Mouse (Mus musculus) ES-E14 (cell line): ENCODE results near the gene Sgsh. TPM values are rescaled to one million over a fixed set of nuclear protein-coding genes. Genes with fewer than 3 reads are reported as not detected.

Source experiments
- DNase-seq: peaks from one replicate; pipeline ENCODE4 v3.0.0-alpha.2; 2013; ENCODE audit warnings: low read depth, low spot score
- H3K27ac ChIP-seq: 2 replicates; pipeline ENCODE4 v1.5.1; 2012; ENCODE audit warnings: low read depth, mild to moderate bottlenecking, low read length, moderate library complexity, mixed read lengths; ENCODE audit not compliant: poor library complexity, insufficient read depth, severe bottlenecking
- H3K36me3 ChIP-seq: 2 replicates; pipeline ENCODE4 v1.6.1; 2012; ENCODE audit warnings: mild to moderate bottlenecking, low read length, moderate library complexity, mixed read lengths; ENCODE audit not compliant: control insufficient read depth, poor library complexity, insufficient read depth, severe bottlenecking
- H3K4me1 ChIP-seq, 2 experiments: fragments of 150-350 bp in 1 of 2; sonication (generic) in 1 of 2; 2 replicates each; pipeline ENCODE4 v1.6.1; 2012; ENCODE audit warnings: low read length in 2 of 2, mild to moderate bottlenecking in 1 of 2, mixed read lengths in 1 of 2; ENCODE audit not compliant: control insufficient read depth in 2 of 2, insufficient read depth in 2 of 2, poor library complexity in 1 of 2
- H3K4me3 ChIP-seq, 2 experiments: fragments of 150-350 bp in 1 of 2; sonication (generic) in 1 of 2; 2 replicates each; pipeline ENCODE4 v1.5.1; 2012; ENCODE audit warnings: low read length in 2 of 2, low read depth in 1 of 2, mild to moderate bottlenecking in 1 of 2, mixed read lengths in 1 of 2; ENCODE audit not compliant: insufficient read depth in 1 of 2, poor library complexity in 1 of 2, severe bottlenecking in 1 of 2
- H3K9ac ChIP-seq: 2 replicates; pipeline ENCODE4 v1.6.1; 2012; ENCODE audit warnings: low read depth, mild to moderate bottlenecking, low read length, mixed read lengths; ENCODE audit not compliant: poor library complexity, insufficient read depth, severe bottlenecking
- H3K9me3 ChIP-seq: fragments of 150-350 bp; sonication (generic); 2 replicates; pipeline ENCODE4 v1.6.1; 2012; ENCODE audit warnings: low read depth, mild to moderate bottlenecking, low read length; ENCODE audit not compliant: control insufficient read depth, insufficient read depth
- CHD2 ChIP-seq: IDR thresholded peaks from 2 replicates; pipeline ENCODE4 v1.6.1; 2014; ENCODE audit warnings: mild to moderate bottlenecking, low read depth, low read length, inconsistent platforms
- HCFC1 ChIP-seq: IDR thresholded peaks from 2 replicates; pipeline ENCODE4 v1.6.1; 2012; ENCODE audit warnings: low read length, inconsistent platforms, borderline replicate concordance; ENCODE audit not compliant: insufficient read depth
- MAFK ChIP-seq: IDR thresholded peaks from 2 replicates; pipeline ENCODE4 v1.6.1; 2014; ENCODE audit warnings: mild to moderate bottlenecking, low read depth, low read length, inconsistent platforms; ENCODE audit not compliant: insufficient read depth
- ZC3H11A ChIP-seq: IDR thresholded peaks from 2 replicates; pipeline ENCODE4 v1.6.1; 2012; ENCODE audit warnings: low read depth, mild to moderate bottlenecking, inconsistent platforms, low read length, borderline replicate concordance
- ZNF384 ChIP-seq: IDR thresholded peaks from 2 replicates; pipeline ENCODE4 v1.6.1; 2012; ENCODE audit warnings: low read depth, low read length, inconsistent platforms
- in situ Hi-C, 2 experiments: fragments of 600-800 bp; cut with MboI; formaldehyde crosslinking; loops; one replicate each; pipeline ENCODE4 v1.15.1; 2025; ENCODE audit warnings: low sequenced_read_pairs in 2 of 2, inconsistent platforms in 1 of 2; ENCODE audit not compliant: unreplicated experiment in 2 of 2
- total RNA-seq: library from RNA; depleted of rRNA; stranded (reverse); fragments of 300-350 nt; gene quantifications from 2 replicates; pipeline ENCODE4 v1.2.3, GENCODE M21; 2012

Gene Sgsh
- total RNA-seq, 1 experiment = 3.4 TPM

GRCm38 (mm10) chr11:119339179-119339578, 16.2 kb downstream of the Sgsh start:
- H3K36me3 ChIP-seq = no peaks in the 10 kb centered on the region
- no peaks in the 10 kb centered on the region for H3K4me1 ChIP-seq
- no peak overlapping the region for H3K4me3 ChIP-seq
- no peak for DNase-seq
- in situ Hi-C loops = no loop called here
- H3K27ac ChIP-seq = no peak overlapping the region
- no peaks in the 10 kb centered on the region for H3K9me3 ChIP-seq
- no peak for TF ChIP-seq HCFC1
- TF ChIP-seq ZNF384 = no peak
- no peak for TF ChIP-seq MAFK
- no peak for TF ChIP-seq ZC3H11A
- no peak for TF ChIP-seq CHD2
- no peak overlapping the region for H3K9ac ChIP-seq

- Histone ChIP-seq H3K9me3 (no peaks in the 10 kb centered on the region), H3K4me3 (no peak overlapping the region), H3K4me1 (no peaks in the 10 kb centered on the region), H3K27ac (no peak overlapping the region), H3K9ac (no peak overlapping the region), H3K36me3 (no peaks in the 10 kb centered on the region)
- TF ChIP-seq ZNF384 (no peak), MAFK (no peak), CHD2 (no peak), ZC3H11A (no peak), HCFC1 (no peak)
- in situ Hi-C loops = no loop called here
- DNase-seq = no peak
Observed at GRCm38 (mm10) chr11:119338271-119339059, 16.9 kb downstream of the Sgsh start.

GRCm38 (mm10) chr11:119331970-119332369, 23.4 kb downstream of the Sgsh start:
- TF ChIP-seq ZNF384 (no peak), MAFK (no peak), HCFC1 (no peak), CHD2 (no peak), ZC3H11A (no peak)
- in situ Hi-C loops = no loop called here

GRCm38 (mm10) chr11:119330592-119330991, 24.7 kb downstream of the Sgsh start:
- no peaks in the 10 kb centered on the region; a peak in 1 of 4 replicates for H3K4me1 ChIP-seq
- no peak for DNase-seq
- H3K36me3 ChIP-seq = no peaks in the 10 kb centered on the region
- TF ChIP-seq MAFK (no peak), ZNF384 (no peak), HCFC1 (no peak), ZC3H11A (no peak), CHD2 (no peak)
- H3K9me3 ChIP-seq = no peaks in the 10 kb centered on the region
- H3K9ac ChIP-seq = no peak overlapping the region
- H3K27ac ChIP-seq = no peak overlapping the region
- H3K4me3 ChIP-seq = no peak overlapping the region
- in situ Hi-C loops = no loop called here

More at GRCm38 (mm10) chr11:119331970-119332369, 23.4 kb downstream of the Sgsh start:
- DNase-seq = no peak
- Histone ChIP-seq H3K9me3 (no peaks in the 10 kb centered on the region), H3K36me3 (no peaks in the 10 kb centered on the region), H3K27ac (no peak overlapping the region), H3K9ac (no peak overlapping the region), H3K4me3 (no peak overlapping the region), H3K4me1 (no peaks in the 10 kb centered on the region; a peak in 1 of 4 replicates)

- H3K9ac ChIP-seq = no peak overlapping the region
- no peaks in the 10 kb centered on the region for H3K9me3 ChIP-seq
- in situ Hi-C loops = no loop called here
- H3K4me1 ChIP-seq = no peaks in the 10 kb centered on the region
- DNase-seq = peak; percentile 63
- H3K4me3 ChIP-seq = no peak overlapping the region
- no peak overlapping the region for H3K27ac ChIP-seq
- no peaks in the 10 kb centered on the region for H3K36me3 ChIP-seq
- TF ChIP-seq CHD2 = no peak
- TF ChIP-seq HCFC1 = no peak
- no peak for TF ChIP-seq MAFK
- TF ChIP-seq ZNF384 = no peak
- no peak for TF ChIP-seq ZC3H11A
Observed at GRCm38 (mm10) chr11:119325068-119325467, 30.3 kb downstream of the Sgsh start.
